Mouse (Mus musculus) CH12.LX (cell line): ENCODE data around the gene Ints1. TPM values are rescaled to one million over a fixed set of nuclear protein-coding genes. Genes with fewer than 3 reads are reported as not detected.

Source experiments
- DNase-seq: peaks from one replicate; pipeline ENCODE4 v3.0.0-alpha.2; 2013; ENCODE audit errors: extremely low read depth
- H3K27ac ChIP-seq: 2 replicates; pipeline ENCODE4 v1.5.1; 2012; ENCODE audit warnings: low read depth, mild to moderate bottlenecking, control low read depth, moderate library complexity; ENCODE audit not compliant: insufficient read depth
- H3K27me3 ChIP-seq: replicated peaks from 2 replicates; pipeline ENCODE3; 2012; ENCODE audit warnings: inconsistent platforms
- H3K36me3 ChIP-seq, 2 experiments: replicated peaks in 1 of 2; 2 replicates each; pipeline versions ENCODE3 to v1.6.1; 2012; ENCODE audit warnings: inconsistent platforms in 1 of 2, low read length in 1 of 2, mild to moderate bottlenecking in 1 of 2, mixed read lengths in 1 of 2, moderate library complexity in 1 of 2; ENCODE audit not compliant: control insufficient read depth in 1 of 2, insufficient read depth in 1 of 2
- H3K4me1 ChIP-seq, 2 experiments: 2 replicates each; pipeline ENCODE4 v1.6.1; 2012; ENCODE audit warnings: inconsistent platforms in 1 of 2, moderate library complexity in 1 of 2; ENCODE audit not compliant: insufficient read depth in 2 of 2, control insufficient read depth in 1 of 2
- H3K4me2 ChIP-seq: 2 replicates; pipeline ENCODE4 v1.6.1; 2012; ENCODE audit warnings: low read depth, mild to moderate bottlenecking, control low read depth; ENCODE audit not compliant: poor library complexity, insufficient read depth, severe bottlenecking
- H3K4me3 ChIP-seq, 3 experiments: fragments of 150-350 bp in 1 of 3; sonication (generic) in 1 of 3; replicated peaks in 1 of 3; 2 replicates each; pipeline versions ENCODE3 to v1.5.1; 2011 to 2012; ENCODE audit warnings: low read depth in 2 of 3, low read length in 2 of 3, mild to moderate bottlenecking in 2 of 3, moderate library complexity in 2 of 3, control low read depth in 1 of 3, improper control_type of control experiment in 1 of 3, inconsistent platforms in 1 of 3, mixed read lengths in 1 of 3; ENCODE audit not compliant: poor library complexity in 1 of 3
- H3K79me2 ChIP-seq: replicated peaks from 2 replicates; pipeline ENCODE4 v1.6.1; 2012; ENCODE audit warnings: mild to moderate bottlenecking, moderate library complexity; ENCODE audit not compliant: control insufficient read depth, poor library complexity, insufficient read depth, severe bottlenecking; ENCODE audit errors: extremely low read depth
- H3K9ac ChIP-seq: 2 replicates; pipeline ENCODE4 v1.6.1; 2012; ENCODE audit warnings: low read depth, mild to moderate bottlenecking, control low read depth, moderate library complexity; ENCODE audit not compliant: insufficient read depth
- H3K9me3 ChIP-seq: replicated peaks from 2 replicates; pipeline ENCODE3; 2012; ENCODE audit warnings: low read length, inconsistent platforms, mixed read lengths
- BHLHE40 ChIP-seq: IDR thresholded peaks from 2 replicates; pipeline ENCODE4 v1.6.1; 2011; ENCODE audit warnings: mild to moderate bottlenecking, low read depth, low read length, improper control_type of control experiment
- CHD2 ChIP-seq: IDR thresholded peaks from 2 replicates; pipeline ENCODE4 v1.6.1; 2011; ENCODE audit warnings: low read length, improper control_type of control experiment
- CTCF ChIP-seq, 2 experiments: IDR thresholded peaks in 1 of 2; conservative IDR thresholded peaks in 1 of 2; 2 replicates each; pipeline ENCODE4 v1.5.1; 2011 to 2012; ENCODE audit warnings: low read depth in 2 of 2, low read length in 2 of 2, improper control_type of control experiment in 1 of 2, inconsistent platforms in 1 of 2, mild to moderate bottlenecking in 1 of 2, moderate library complexity in 1 of 2
- E2F4 ChIP-seq: IDR thresholded peaks from 2 replicates; pipeline ENCODE4 v1.6.1; 2011; ENCODE audit warnings: low read depth, low read length, improper control_type of control experiment; ENCODE audit not compliant: insufficient replicate concordance
- ELF1 ChIP-seq: IDR thresholded peaks from 2 replicates; pipeline ENCODE4 v1.6.1; 2014; ENCODE audit warnings: low read depth, mild to moderate bottlenecking, inconsistent platforms, low read length, improper control_type of control experiment
- ETS1 ChIP-seq: conservative IDR thresholded peaks from 2 replicates; pipeline ENCODE4 v1.6.1; 2012; ENCODE audit warnings: low read depth, mild to moderate bottlenecking, inconsistent platforms, low read length, improper control_type of control experiment, moderate library complexity
- HCFC1 ChIP-seq: IDR thresholded peaks from 2 replicates; pipeline ENCODE4 v1.6.1; 2012; ENCODE audit warnings: low read depth, mild to moderate bottlenecking, inconsistent platforms, low read length, improper control_type of control experiment
- IRF4 ChIP-seq: IDR thresholded peaks from 2 replicates; pipeline ENCODE4 v1.6.1; 2014; ENCODE audit warnings: low read depth, mild to moderate bottlenecking, inconsistent platforms, low read length, improper control_type of control experiment
- JUN ChIP-seq: IDR thresholded peaks from 2 replicates; pipeline ENCODE4 v1.6.1; 2011; ENCODE audit warnings: low read depth, mild to moderate bottlenecking, low read length, improper control_type of control experiment, moderate library complexity; ENCODE audit not compliant: insufficient read depth
- JUND ChIP-seq: conservative IDR thresholded peaks from 2 replicates; pipeline ENCODE4 v1.6.1; 2011; ENCODE audit warnings: low read depth, low read length, improper control_type of control experiment
- KAT2A ChIP-seq: IDR thresholded peaks from 2 replicates; pipeline ENCODE4 v1.6.1; 2012; ENCODE audit warnings: low read length, improper control_type of control experiment, inconsistent platforms; ENCODE audit not compliant: insufficient replicate concordance
- MAFK ChIP-seq: IDR thresholded peaks from 2 replicates; pipeline ENCODE4 v1.6.1; 2011; ENCODE audit warnings: low read length, improper control_type of control experiment; ENCODE audit not compliant: insufficient replicate concordance
- MAZ ChIP-seq: IDR thresholded peaks from 2 replicates; pipeline ENCODE4 v1.6.1; 2012; ENCODE audit warnings: low read depth, mild to moderate bottlenecking, inconsistent platforms, low read length, improper control_type of control experiment, moderate library complexity
- MEF2A ChIP-seq: IDR thresholded peaks from 2 replicates; pipeline ENCODE4 v1.6.1; 2014; ENCODE audit warnings: low read depth, mild to moderate bottlenecking, inconsistent platforms, low read length, improper control_type of control experiment, borderline replicate concordance
- MXI1 ChIP-seq: IDR thresholded peaks from 2 replicates; pipeline ENCODE4 v1.6.1; 2011; ENCODE audit warnings: mild to moderate bottlenecking, low read depth, low read length, improper control_type of control experiment
- MYC ChIP-seq: IDR thresholded peaks from 2 replicates; pipeline ENCODE4 v1.6.1; 2011; ENCODE audit warnings: low read depth, mild to moderate bottlenecking, improper control_type of control experiment, low read length
- NRF1 ChIP-seq: IDR thresholded peaks from 2 replicates; pipeline ENCODE4 v1.6.1; 2014; ENCODE audit warnings: low read depth, mild to moderate bottlenecking, inconsistent platforms, low read length, improper control_type of control experiment, moderate library complexity
- PAX5 ChIP-seq: IDR thresholded peaks from 2 replicates; pipeline ENCODE4 v1.6.1; 2012; ENCODE audit warnings: low read length, inconsistent platforms, mixed read lengths
- POLR2A ChIP-seq: IDR thresholded peaks from 2 replicates; pipeline ENCODE4 v1.6.1; 2011; ENCODE audit warnings: low read depth, mild to moderate bottlenecking, improper control_type of control experiment, low read length
- POLR2AphosphoS2 ChIP-seq: IDR thresholded peaks from 2 replicates; pipeline ENCODE4 v1.6.1; 2011; ENCODE audit warnings: low read depth, low read length, improper control_type of control experiment
- RAD21 ChIP-seq: IDR thresholded peaks from 2 replicates; pipeline ENCODE4 v1.6.1; 2011; ENCODE audit warnings: low read depth, mild to moderate bottlenecking, low read length, improper control_type of control experiment, moderate library complexity
- RCOR1 ChIP-seq: conservative IDR thresholded peaks from 2 replicates; pipeline ENCODE4 v1.6.1; 2012; ENCODE audit warnings: low read depth, mild to moderate bottlenecking, inconsistent platforms, low read length, improper control_type of control experiment
- SMC3 ChIP-seq: IDR thresholded peaks from 2 replicates; pipeline ENCODE4 v1.6.1; 2011; ENCODE audit warnings: low read depth, low read length, improper control_type of control experiment
- TBP ChIP-seq: conservative IDR thresholded peaks from 2 replicates; pipeline ENCODE4 v1.6.1; 2011; ENCODE audit warnings: low read depth, low read length, improper control_type of control experiment
- TCF12 ChIP-seq: IDR thresholded peaks from 2 replicates; pipeline ENCODE4 v1.6.1; 2014; ENCODE audit warnings: low read depth, mild to moderate bottlenecking, inconsistent platforms, low read length, improper control_type of control experiment
- UBTF ChIP-seq: IDR thresholded peaks from 2 replicates; pipeline ENCODE4 v1.6.1; 2012; ENCODE audit warnings: low read depth, mild to moderate bottlenecking, inconsistent platforms, low read length, improper control_type of control experiment, moderate library complexity
- ZKSCAN1 ChIP-seq: IDR thresholded peaks from 2 replicates; pipeline ENCODE4 v1.6.1; 2012; ENCODE audit warnings: low read depth, inconsistent platforms, low read length, improper control_type of control experiment, borderline replicate concordance
- ZMIZ1 ChIP-seq: IDR thresholded peaks from 2 replicates; pipeline ENCODE4 v1.6.1; 2012; ENCODE audit warnings: low read depth, mild to moderate bottlenecking, inconsistent platforms, low read length, improper control_type of control experiment
- dilution Hi-C: fragments of 300-500 bp; cut with MboI; formaldehyde crosslinking; loops from 2 replicates; pipeline ENCODE4 v1.14.3; 2020; ENCODE audit warnings: low sequenced_read_pairs; ENCODE audit not compliant: extremely low pct_unique_long_range_greater_than_20kb, extremely low pct_ligation_motif_present
- in situ Hi-C: fragments of 300-500 bp; cut with MboI; formaldehyde crosslinking; loops from 3 replicates; pipeline ENCODE4 v1.14.3; 2019; ENCODE audit warnings: low sequenced_read_pairs, low pct_ligation_motif_present, low pct_unique_long_range_greater_than_20kb, mixed read lengths
- polyA plus RNA-seq: library from polyadenylated mRNA; unstranded; fragments of >175 nt; gene quantifications from 2 replicates; pipeline ENCODE4 v1.2.1, GENCODE M21; 2012; ENCODE audit warnings: low read depth; ENCODE audit not compliant: insufficient read length
- total RNA-seq, 2 experiments: library from RNA; depleted of rRNA; stranded (reverse); fragments of 300-350 nt in 1 of 2; fragments of >200 nt in 1 of 2; gene quantifications; 2 replicates each; pipeline ENCODE4 v1.2.3; 2012 to 2014

The Ints1 gene
- total and polyA plus RNA-seq, 3 experiments = 19.8 to 88.2 (median 72.1) TPM

DNA sequence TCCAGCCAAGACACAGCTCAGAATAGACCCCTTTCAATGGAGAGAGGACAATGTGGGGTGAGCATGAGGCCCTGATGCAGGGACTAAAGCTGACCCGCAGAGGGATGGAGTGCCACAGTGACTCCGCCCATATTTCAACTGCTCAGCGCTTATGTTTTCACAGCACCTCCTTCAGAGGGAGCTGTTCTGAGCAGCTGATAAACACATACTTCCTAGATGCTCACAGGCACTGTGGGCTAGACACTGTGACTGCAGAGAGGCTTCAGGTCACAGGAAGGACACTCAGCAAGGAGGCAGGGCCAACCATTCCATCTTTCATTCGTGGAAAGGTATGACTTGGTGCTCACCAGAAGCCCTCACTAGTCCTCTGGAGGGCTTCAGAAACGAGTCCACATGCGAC is 52.8 kb downstream of the Ints1 start:
- H3K9ac ChIP-seq = no peak overlapping the region
- TF ChIP-seq ELF1 = peak; percentile 66; the same call in 1 of the 2 replicates
- TF ChIP-seq ZKSCAN1 = no peak
- no peak for TF ChIP-seq MXI1
- TF ChIP-seq JUN = no peak
- no peak for TF ChIP-seq BHLHE40
- TF ChIP-seq POLR2AphosphoS2 = no peak
- TF ChIP-seq RCOR1 = no peak
- TF ChIP-seq SMC3 = 0 out of 2 replicates have a peak, but pooled peaks have one; percentile 18
- no peak for TF ChIP-seq HCFC1
- TF ChIP-seq JUND = no peak
- TF ChIP-seq UBTF = no peak
- no peak for TF ChIP-seq IRF4
- TF ChIP-seq TCF12 = no peak
- TF ChIP-seq POLR2A = peak; percentile 62
- TF ChIP-seq MEF2A = no peak
- no peak for TF ChIP-seq ZMIZ1
- TF ChIP-seq MYC = no peak; the same call in 1 of the 2 replicates
- TF ChIP-seq MAFK = no peak
- 0 out of 2 replicates have a peak, but pooled peaks have one; percentile 50 for TF ChIP-seq TBP
- peak; percentile 24 to 65; a peak in 3 of 4 replicates for TF ChIP-seq CTCF (conservative IDR thresholded peaks at IDR 0.05 in 1 of 2, IDR thresholded peaks at IDR 0.05 in 1 of 2; ENCODE audit: low read depth in 2 of 2, low read length in 2 of 2)
- no peak for TF ChIP-seq KAT2A
- no peak for TF ChIP-seq MAZ
- TF ChIP-seq CHD2 = no peak
- TF ChIP-seq ETS1 = no peak
- no peak for TF ChIP-seq NRF1
- TF ChIP-seq PAX5 = no peak
- no peak for TF ChIP-seq E2F4
- peak; percentile 9 for TF ChIP-seq RAD21
- H3K79me2 ChIP-seq = no peaks in the 10 kb centered on the region
- dilution Hi-C loops (no loop called here), in situ Hi-C loops (no loop called here)
- H3K4me3 ChIP-seq = peak overlapping the region in 2 of 3 experiments; percentile 26 to 52
- H3K4me2 ChIP-seq = peak overlapping the region; percentile 26
- DNase-seq = peak; percentile 86
- no peaks in the 10 kb centered on the region for H3K27me3 ChIP-seq
- peaks cover 25 to 61% of the 10 kb centered on the region in 2 experiments for H3K4me1 ChIP-seq
- no peaks in the 10 kb centered on the region for H3K9me3 ChIP-seq
- peak overlapping the region; percentile 81 for H3K27ac ChIP-seq
- peaks cover 0 to 26% of the 10 kb centered on the region in 2 experiments for H3K36me3 ChIP-seq
